Mouse (Mus musculus) spleen, adult 12 weeks (tissue): ENCODE measurements at regions not wholly inside any gene's neighbourhood (a gene's known extent, or its start where the extent isn't known, plus 50 kb on each side); places are given as distances from the start of the nearest gene placed in this dataset.
"Not testable (repeated sequence)": the region's sequence is repeated elsewhere in the genome, so short reads cannot be mapped to it uniquely, and the experiment has no call there.

Source experiments
- DNase-seq: peaks from one replicate; pipeline ENCODE4 v3.0.0; 2022; ENCODE audit warnings: low spot score

GRCm38 (mm10) chr7:116680523-116680922, 176.4 kb downstream of the Nucb2 start:
- no peak for DNase-seq

DNA sequence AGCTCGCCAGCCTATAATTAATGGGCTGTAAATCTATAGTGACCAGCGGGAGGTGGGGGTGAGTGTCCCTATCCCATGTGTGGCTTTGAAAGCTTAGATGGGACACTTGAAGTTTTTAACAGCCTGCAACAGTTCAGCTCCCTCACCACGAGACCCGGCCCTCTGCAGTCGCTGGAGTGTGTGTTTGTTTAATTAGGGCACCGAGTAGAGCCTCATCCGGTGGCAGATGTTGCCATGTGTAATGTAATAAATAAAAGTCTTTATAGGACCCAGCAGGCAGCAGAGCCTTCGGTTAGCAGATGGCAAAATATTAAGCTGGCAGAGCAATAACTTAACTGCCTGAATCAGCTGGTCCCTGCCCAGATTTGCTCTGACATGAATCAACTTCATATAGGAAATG, 177.1 kb downstream of the Nucb2 start:
- DNase-seq = no peak

- DNase-seq = no peak
Observed at GRCm38 (mm10) chr7:116700409-116700808, 196.2 kb downstream of the Nucb2 start.

DNA sequence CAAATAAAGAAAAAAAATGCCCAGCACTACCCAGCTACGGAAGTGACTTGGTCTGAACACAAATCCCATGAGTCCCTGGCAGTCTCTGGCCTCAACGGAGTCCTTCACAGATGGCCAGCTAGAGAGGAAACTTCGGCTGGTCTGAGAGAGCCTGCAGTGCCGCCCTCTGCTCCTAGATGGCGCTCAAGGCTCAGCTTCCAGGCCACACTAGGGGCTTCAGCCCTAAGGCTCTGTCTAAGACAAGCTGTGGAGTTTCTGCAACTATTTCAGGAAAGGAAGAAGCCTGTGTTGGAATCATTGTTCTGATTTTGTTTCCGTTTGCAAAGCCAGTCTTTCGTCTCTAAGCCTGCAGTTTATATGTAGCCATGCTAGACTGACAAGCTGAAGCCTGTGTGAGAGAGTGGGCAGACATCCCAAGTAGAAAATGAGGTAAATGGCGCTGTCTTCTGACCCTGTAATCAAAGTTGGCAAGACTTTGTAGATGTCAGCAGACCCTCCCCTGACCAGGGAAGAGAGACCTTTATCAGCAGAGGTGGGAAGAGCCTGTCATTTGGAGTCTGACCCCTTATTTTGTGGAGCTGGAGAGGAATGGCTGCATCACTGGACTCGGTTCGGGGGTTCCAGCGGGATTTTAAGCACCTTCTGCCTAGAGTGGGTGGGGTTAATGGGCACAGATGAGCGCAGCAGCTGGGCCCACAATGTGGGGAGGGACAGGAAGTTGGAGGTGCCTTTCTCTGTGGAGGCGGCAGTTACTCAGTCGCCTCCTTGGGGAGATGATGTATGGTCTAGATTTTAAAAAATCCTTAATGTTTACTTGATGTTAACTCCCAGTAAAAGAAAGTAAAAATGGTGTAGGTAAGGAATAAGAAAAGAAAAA, 197.5 kb downstream of the Nucb2 start:
- no peak for DNase-seq

GRCm38 (mm10) chr7:116702596-116702995, 198.4 kb downstream of the Nucb2 start:
- no peak for DNase-seq

DNA sequence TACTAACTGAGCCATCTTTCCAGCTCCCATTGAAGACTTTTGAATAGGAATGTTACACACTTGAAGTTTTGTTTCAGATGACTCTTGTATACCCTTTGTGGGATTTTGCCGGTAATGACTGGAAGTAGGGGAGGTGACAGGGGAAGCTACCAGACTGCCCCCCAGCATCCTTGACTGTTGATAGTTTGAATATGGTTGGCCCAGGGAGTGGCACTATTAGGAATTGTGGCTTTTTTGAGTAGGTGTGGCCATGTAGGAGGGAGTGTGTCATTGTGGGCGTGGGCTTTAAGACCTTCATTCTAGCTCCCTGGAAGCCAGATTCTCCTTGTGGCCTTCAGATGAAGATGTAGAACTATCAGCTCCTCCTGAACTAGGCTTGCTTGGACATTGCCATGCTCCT, 207.4 kb downstream of the Nucb2 start:
- no peak for DNase-seq

DNA sequence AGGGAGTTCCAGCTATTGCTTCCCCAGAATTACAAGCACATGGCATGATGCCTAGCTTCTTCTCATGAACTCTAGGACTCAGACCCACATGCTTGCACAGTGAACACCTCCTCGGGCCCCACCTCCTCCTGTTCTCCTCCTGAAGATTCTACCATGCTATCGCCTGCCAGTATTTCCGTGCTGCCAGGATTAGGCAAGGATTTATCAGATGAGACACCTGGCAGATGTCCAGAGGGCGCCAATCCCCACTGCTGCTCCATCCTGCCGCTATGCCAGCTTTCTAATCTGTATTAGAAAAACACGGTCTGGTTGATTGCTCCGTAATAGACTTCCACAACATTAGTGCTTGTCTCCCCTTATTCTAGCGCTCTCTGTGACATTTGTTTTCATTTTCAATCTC, 209.0 kb downstream of the Nucb2 start:
- DNase-seq = no peak

GRCm38 (mm10) chr7:116715234-116716046, 211.3 kb downstream of the Nucb2 start:
- no peak for DNase-seq

DNA sequence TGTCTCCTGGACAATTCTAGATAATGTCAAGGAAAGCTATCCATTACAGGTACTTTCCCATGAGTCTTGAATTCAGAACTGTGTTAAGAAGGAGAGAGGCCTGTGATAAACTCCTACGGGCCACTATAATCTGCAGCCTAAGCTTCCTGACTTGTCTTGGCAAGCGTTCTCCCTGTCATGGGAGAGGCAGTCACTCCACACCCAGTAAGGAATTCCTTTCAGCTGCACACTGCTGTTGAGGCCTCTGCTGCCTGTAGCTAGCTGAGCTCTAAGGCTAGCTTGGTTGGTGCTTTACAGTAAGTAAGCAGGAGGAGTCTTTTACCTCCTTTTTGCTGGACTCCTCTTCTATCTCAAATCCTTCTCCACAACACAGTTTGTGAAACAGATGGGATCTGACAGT, 224.2 kb downstream of the Nucb2 start:
- no peak for DNase-seq

DNA sequence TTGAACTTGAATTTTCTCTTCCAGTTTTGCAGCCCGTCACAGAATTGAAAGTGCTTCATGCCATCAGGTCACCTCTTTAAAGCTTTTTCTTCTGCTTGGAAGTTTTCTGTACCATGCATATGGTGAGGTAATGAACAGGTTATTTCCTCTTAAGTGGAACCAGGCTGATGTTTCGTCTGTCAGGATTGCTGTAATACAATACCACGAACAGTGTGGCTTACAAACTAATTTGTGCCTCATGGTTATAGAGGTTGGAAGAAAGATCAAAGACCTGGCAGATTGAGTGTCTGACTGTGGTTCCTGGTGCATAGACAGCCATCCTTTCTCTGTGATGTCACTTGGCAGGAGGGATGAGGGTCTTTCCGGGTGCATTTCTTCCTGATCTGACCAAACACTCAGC, 225.6 kb downstream of the Nucb2 start:
- DNase-seq = no peak

DNA sequence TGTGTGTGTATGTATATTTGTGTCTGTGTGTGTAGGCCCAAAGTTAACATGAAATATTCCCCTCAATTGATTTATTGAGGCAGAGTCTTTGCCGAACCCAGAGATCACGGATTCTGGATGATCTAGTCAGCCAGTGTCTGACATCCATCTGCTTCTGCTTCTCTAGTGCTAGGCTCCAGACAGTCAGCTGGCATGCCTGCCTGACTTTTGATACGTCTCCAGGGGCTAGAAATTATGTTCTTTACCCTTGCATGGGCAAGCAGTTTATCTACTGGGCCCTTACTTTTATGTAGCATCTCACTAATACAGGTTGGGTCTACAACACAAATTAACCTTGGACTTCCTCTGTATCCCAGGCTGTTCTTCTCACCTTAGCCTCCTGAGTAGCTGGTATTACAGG, 231.5 kb downstream of the Nucb2 start:
- DNase-seq = no peak

- no peak for DNase-seq
Observed at GRCm38 (mm10) chr7:116736333-116736732, 232.2 kb downstream of the Nucb2 start.

GRCm38 (mm10) chr7:116738009-116738408, 233.8 kb downstream of the Nucb2 start:
- no peak for DNase-seq

DNA sequence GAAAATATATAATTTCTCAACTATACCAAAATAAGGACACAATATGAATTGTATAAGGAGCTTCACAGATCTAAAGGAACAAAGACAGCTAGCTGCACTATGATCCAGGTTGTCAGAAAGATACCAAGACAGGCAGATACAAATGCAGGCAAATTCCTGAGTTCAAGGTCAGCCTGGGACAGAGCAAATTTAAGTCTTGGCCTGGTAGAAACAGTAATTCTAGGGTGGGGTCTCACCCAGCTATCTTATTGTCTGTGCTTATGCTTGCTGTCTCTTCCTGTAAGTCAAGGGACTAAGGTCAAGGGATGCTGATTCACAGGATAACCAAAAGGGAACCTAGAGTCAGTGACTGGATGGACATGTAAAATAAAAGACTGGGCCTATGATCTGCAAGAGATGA, 250.4 kb downstream of the Nucb2 start:
- DNase-seq = no peak

- DNase-seq = not testable (repeated sequence)
Observed at GRCm38 (mm10) chr7:116792181-116792580, 288.0 kb downstream of the Nucb2 start.

DNA sequence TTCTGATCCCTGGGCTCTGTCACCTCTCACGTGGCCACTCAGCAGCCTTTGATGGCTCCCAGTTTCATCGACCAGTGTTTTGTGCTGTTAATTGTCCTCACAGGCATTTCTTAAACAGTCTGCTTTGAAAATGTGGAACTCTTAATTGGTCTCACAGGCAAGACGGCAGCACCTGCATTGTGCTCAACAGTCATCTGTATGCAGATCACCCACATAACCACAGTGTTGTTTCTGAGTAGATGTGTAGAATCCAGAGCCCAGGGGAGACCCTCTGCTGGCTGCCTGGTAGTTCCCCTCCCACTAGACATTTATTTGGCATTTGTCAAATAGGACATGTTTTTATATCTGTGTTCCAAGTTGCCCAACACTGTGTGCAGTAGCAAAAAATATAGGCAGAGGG, 304.3 kb downstream of the Nucb2 start:
- no peak for DNase-seq

- DNase-seq = no peak
Observed at GRCm38 (mm10) chr7:116816494-116816893, 312.3 kb downstream of the Nucb2 start.

DNA sequence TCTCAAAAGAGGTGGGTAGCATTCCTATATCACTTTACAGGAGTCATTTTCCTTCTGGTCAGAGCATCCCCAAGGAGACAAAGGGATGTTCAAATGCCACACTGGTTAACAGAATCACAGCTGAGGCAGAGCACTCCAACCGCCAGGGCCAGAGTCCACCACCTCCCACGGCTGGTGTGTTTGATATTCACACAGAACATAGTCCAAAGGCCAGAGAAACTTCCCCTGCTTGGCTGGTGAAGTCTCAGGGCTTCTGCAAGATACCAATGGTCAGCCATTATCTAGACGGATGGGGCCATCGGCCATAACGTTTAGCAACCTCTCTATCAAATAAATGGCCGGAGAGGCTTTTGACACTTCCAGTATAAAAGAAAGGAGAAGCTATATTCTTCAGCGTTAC, 313.8 kb downstream of the Nucb2 start:
- no peak for DNase-seq

- no peak for DNase-seq
Observed at GRCm38 (mm10) chr7:116820613-116821012, 316.4 kb downstream of the Nucb2 start.

- DNase-seq = no peak
Observed at GRCm38 (mm10) chr7:116842894-116843293, 338.7 kb downstream of the Nucb2 start.

GRCm38 (mm10) chr7:116847846-116848730, 343.9 kb downstream of the Nucb2 start:
- DNase-seq = no peak

- no peak for DNase-seq
Observed at GRCm38 (mm10) chr7:116853351-116853750, 349.2 kb downstream of the Nucb2 start.
